Mouse (Mus musculus) midbrain, postnatal 0 days (tissue): Measurements from ENCODE around the gene Pou3f1. TPM values are rescaled to one million over a fixed set of nuclear protein-coding genes. Genes with fewer than 3 reads are reported as not detected.
A peak's percentile ranks its signal among the peaks of the same experiment; 100 is the strongest.

Experiments used
- ATAC-seq: fragments of 200-750 bp; cut with Nextera tagmentation; 2 replicates; pipeline ENCODE4 v1.8.0; 2017; ENCODE audit warnings: moderate number of reproducible peaks, mild to moderate bottlenecking, moderate TSS enrichment, moderate library complexity; ENCODE audit not compliant: low FRiP score
- DNase-seq: peaks from one replicate; pipeline ENCODE4 v3.0.0-alpha.2; 2015; ENCODE audit warnings: low spot score
- H3K27ac ChIP-seq: fragments of 300-500 bp; sonication (generic); 2 replicates; pipeline ENCODE4 v1.5.1; 2014; ENCODE audit warnings: low read depth, mild to moderate bottlenecking, low read length, mixed read lengths
- H3K27me3 ChIP-seq: fragments of 300-500 bp; sonication (generic); 2 replicates; pipeline ENCODE4 v1.6.1; 2014; ENCODE audit warnings: low read length, control low read depth, mixed read lengths; ENCODE audit not compliant: insufficient read depth
- H3K36me3 ChIP-seq: fragments of 300-500 bp; sonication (generic); 2 replicates; pipeline ENCODE4 v1.6.1; 2014; ENCODE audit warnings: low read length, control low read depth, mixed read lengths; ENCODE audit not compliant: insufficient read depth
- H3K4me1 ChIP-seq: fragments of 300-500 bp; sonication (generic); 2 replicates; pipeline ENCODE4 v1.6.1; 2014; ENCODE audit warnings: mild to moderate bottlenecking, control low read depth, antibody characterized with exemption, low read length, mixed read lengths; ENCODE audit not compliant: insufficient read depth
- H3K4me2 ChIP-seq: fragments of 300-500 bp; sonication (generic); 2 replicates; pipeline ENCODE4 v1.6.1; 2014; ENCODE audit warnings: low read depth, mild to moderate bottlenecking, low read length, mixed read lengths; ENCODE audit not compliant: poor library complexity, severe bottlenecking
- H3K4me3 ChIP-seq: fragments of 300-500 bp; sonication (generic); 2 replicates; pipeline ENCODE4 v1.5.1; 2014; ENCODE audit warnings: low read depth, mild to moderate bottlenecking, low read length, moderate library complexity
- H3K9ac ChIP-seq: fragments of 300-500 bp; sonication (generic); replicated peaks from 2 replicates; pipeline ENCODE4 v1.6.1; 2014; ENCODE audit warnings: mild to moderate bottlenecking, low read length, moderate library complexity, mixed read lengths; ENCODE audit not compliant: poor library complexity, severe bottlenecking
- H3K9me3 ChIP-seq: fragments of 300-500 bp; sonication (generic); 2 replicates; pipeline ENCODE4 v1.6.1; 2016; ENCODE audit warnings: low read length, control low read depth
- CTCF ChIP-seq: IDR thresholded peaks from 2 replicates; pipeline ENCODE4 v1.5.1; 2016; ENCODE audit warnings: antibody characterized with exemption, mild to moderate bottlenecking
- WGBS: fragments of 180-500 bp; shearing (Covaris S2); extraction: QIAGEN DNeasy Blood & Tissue Kit; methylation state at CpG from one replicate; pipeline ENCODE4 v1.1.7; 2014; 5-methylcytosine and 5-hydroxymethylcytosine counted together
- polyA plus RNA-seq: library from polyadenylated mRNA; unstranded; fragments of >200 nt; fragmentation: Nextera tagmentation; extraction: Ambion mirVana; gene quantifications from 2 replicates; pipeline ENCODE4 v1.2.1, GENCODE M21; 2015
- total RNA-seq: library from RNA; depleted of rRNA; stranded (reverse); fragments of >200 nt; gene quantifications from 2 replicates; pipeline ENCODE4 v1.2.3, GENCODE M21; 2014

Gene Pou3f1
- total and polyA plus RNA-seq, 2 experiments from 2014 or later: 11.5 to 19.8 TPM

GRCm38 (mm10) chr4:124643859-124644258 lies 12.7 kb upstream of the Pou3f1 start:
- 94% methylated on average over 9 of the region's 9 CpGs for WGBS
- Histone ChIP-seq H3K4me1 (no peaks in the 10 kb centered on the region; the same call in 1 of the 2 replicates), H3K9ac (no peak overlapping the region), H3K4me2 (no peak overlapping the region), H3K4me3 (no peak overlapping the region), H3K9me3 (no peaks in the 10 kb centered on the region), H3K36me3 (no peaks in the 10 kb centered on the region), H3K27me3 (no peaks in the 10 kb centered on the region), H3K27ac (no peak overlapping the region)
- no peak for DNase-seq
- no peak for TF ChIP-seq CTCF
- no peak for ATAC-seq

- no peak for TF ChIP-seq CTCF
- Histone ChIP-seq H3K4me2 (no peak overlapping the region), H3K4me1 (no peaks in the 10 kb centered on the region), H3K27ac (no peak overlapping the region), H3K27me3 (no peaks in the 10 kb centered on the region), H3K9ac (no peak overlapping the region), H3K9me3 (no peaks in the 10 kb centered on the region), H3K36me3 (no peaks in the 10 kb centered on the region), H3K4me3 (no peak overlapping the region)
- no peak for DNase-seq
- 12% methylated on average over 3 of the region's 3 CpGs for WGBS
- ATAC-seq: no peak
Measured at GRCm38 (mm10) chr4:124644974-124645433, 11.6 kb upstream of the Pou3f1 start.

- H3K4me2 ChIP-seq: no peak overlapping the region
- ATAC-seq (no peak), DNase-seq (no peak)
- H3K4me3 ChIP-seq: no peak overlapping the region
- H3K9me3 ChIP-seq: no peaks in the 10 kb centered on the region
- H3K36me3 ChIP-seq: no peaks in the 10 kb centered on the region
- no peaks in the 10 kb centered on the region for H3K4me1 ChIP-seq
- WGBS: 26% methylated on average over 8 of the region's 8 CpGs
- no peak overlapping the region for H3K9ac ChIP-seq
- no peak overlapping the region for H3K27ac ChIP-seq
- TF ChIP-seq CTCF: no peak
- H3K27me3 ChIP-seq: no peaks in the 10 kb centered on the region
Measured at GRCm38 (mm10) chr4:124646591-124646990, 10.0 kb upstream of the Pou3f1 start.

- Histone ChIP-seq H3K36me3 (no peaks in the 10 kb centered on the region), H3K27ac (no peak overlapping the region), H3K27me3 (no peaks in the 10 kb centered on the region), H3K4me3 (no peak overlapping the region), H3K9ac (no peak overlapping the region), H3K4me1 (no peaks in the 10 kb centered on the region), H3K4me2 (no peak overlapping the region), H3K9me3 (no peaks in the 10 kb centered on the region)
- DNase-seq: no peak
- no peak for ATAC-seq
- 34% methylated on average over 5 of the region's 5 CpGs for WGBS
- no peak for TF ChIP-seq CTCF
Measured at GRCm38 (mm10) chr4:124647909-124648308, 8.7 kb upstream of the Pou3f1 start.

GRCm38 (mm10) chr4:124652886-124653285 lies 3.7 kb upstream of the Pou3f1 start:
- no peaks in the 10 kb centered on the region for H3K4me1 ChIP-seq
- no peak; the same call in 1 of the 2 replicates for TF ChIP-seq CTCF
- no peak overlapping the region for H3K27ac ChIP-seq
- DNase-seq: no peak
- H3K36me3 ChIP-seq: no peaks in the 10 kb centered on the region
- WGBS: 13% methylated on average over 9 of the region's 9 CpGs
- no peaks in the 10 kb centered on the region for H3K27me3 ChIP-seq
- H3K9ac ChIP-seq: no peak overlapping the region
- H3K9me3 ChIP-seq: no peaks in the 10 kb centered on the region
- no peak overlapping the region for H3K4me3 ChIP-seq
- ATAC-seq: no peak
- H3K4me2 ChIP-seq: no peak overlapping the region

GRCm38 (mm10) chr4:124656854-124657650 lies 445 bp downstream of the Pou3f1 start:
- 3% methylated on average over 73 of the region's 92 CpGs for WGBS
- H3K36me3 ChIP-seq: no peaks in the 10 kb centered on the region
- H3K4me2 ChIP-seq: peak overlapping the region; percentile 80

More at GRCm38 (mm10) chr4:124656854-124657650, 445 bp downstream of the Pou3f1 start:
- Histone ChIP-seq H3K4me3 (peak overlapping the region; percentile 51), H3K9me3 (no peaks in the 10 kb centered on the region), H3K4me1 (no peaks in the 10 kb centered on the region), H3K27ac (peak overlapping the region; percentile 65), H3K9ac (peak overlapping the region; percentile 60), H3K27me3 (peaks cover 17% of the 10 kb centered on the region; the same call in 1 of the 2 replicates)
- peak; percentile 80 for DNase-seq
- TF ChIP-seq CTCF: no peak; the same call in 1 of the 2 replicates
- peak; percentile 91 for ATAC-seq
